Mouse (Mus musculus) ES-Bruce4 (cell line): ENCODE data around the gene Clint1.

Source experiments
- CTCF ChIP-seq: IDR thresholded peaks from one replicate; pipeline ENCODE4 v1.8.1; 2011; ENCODE audit warnings: low read depth, low read length
- EP300 ChIP-seq: IDR thresholded peaks from 2 replicates; pipeline ENCODE4 v1.6.1; 2011; ENCODE audit warnings: low read depth, low read length; ENCODE audit not compliant: insufficient read depth

- TF ChIP-seq CTCF (peak; percentile 100), EP300 (peak; percentile 57; the same call in 1 of the 2 replicates)
These were observed 92.8 kb downstream of the Clint1 start, which contains the start of gene Lsm11 for GRCm38 (mm10) chr11:45944643-45945156.
